Mouse (Mus musculus) liver (tissue): ENCODE results near the gene Epc2.
A peak's percentile ranks its signal among the peaks of the same experiment; 100 is the strongest.

Experiments used
- DNase-seq: peaks from one replicate; pipeline ENCODE4 v3.0.0-alpha.2; 2020; ENCODE audit warnings: mixed read lengths

The Epc2 gene

DNA sequence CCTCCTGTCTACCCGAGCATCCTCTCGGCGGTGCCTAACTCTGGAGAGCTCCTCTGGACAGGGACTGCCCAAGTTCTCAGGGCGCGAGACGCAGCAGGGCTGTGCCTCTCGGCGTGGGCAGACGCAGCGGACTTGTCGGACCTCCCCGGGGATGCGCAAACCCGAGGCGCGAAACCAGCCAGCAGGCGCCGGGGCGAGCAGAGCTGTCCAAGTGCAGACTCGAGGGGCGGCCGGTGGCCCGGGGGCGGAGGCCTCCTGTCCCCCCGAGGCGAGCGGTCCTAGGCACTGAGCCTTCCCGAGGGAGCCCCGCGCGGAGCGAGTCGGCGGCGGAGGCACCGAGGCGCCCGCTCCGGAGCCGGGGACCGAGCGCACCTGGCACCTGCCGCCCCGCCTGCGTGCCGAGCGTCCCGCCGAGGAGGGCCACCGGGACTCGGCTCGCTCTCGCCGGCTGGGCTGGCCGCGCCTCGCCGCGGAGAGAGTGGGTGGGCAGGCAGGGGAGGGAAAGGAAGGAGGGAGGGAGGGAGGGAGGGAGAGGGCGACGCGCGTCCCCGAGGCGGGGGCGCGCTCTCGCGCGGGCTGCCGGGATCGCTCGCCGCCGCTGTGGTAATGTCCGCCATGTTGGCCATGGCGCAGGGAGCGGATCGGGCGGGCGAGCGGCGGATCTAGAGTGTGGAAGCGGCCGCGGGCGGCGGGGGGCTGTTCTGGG is at the start of gene Epc2:
TSS of gene Epc2 (plus strand) at position 556 of the 706 bp plus-strand sequence.
- peak; percentile 90 for DNase-seq

DNA sequence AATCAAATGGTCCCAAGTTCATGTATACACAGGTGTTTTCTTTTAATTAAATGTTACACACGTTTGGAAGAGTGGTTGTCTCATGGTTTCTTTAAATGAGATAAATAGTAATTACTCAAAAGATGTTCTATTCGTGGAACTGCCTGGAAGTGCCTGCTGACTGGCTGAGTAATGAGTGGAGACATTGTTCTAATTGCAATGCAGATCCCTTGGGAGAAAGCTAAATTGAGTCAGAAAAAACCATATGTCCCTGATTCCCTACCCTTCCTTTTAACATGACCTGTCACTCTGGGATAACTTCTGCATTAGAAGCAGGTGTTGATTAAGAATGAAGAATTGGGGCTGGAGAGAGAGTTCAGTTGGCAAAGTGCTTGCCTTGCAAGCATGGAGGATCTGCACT is 45.3 kb upstream of the Epc2 start:
- DNase-seq, result no peak

DNA sequence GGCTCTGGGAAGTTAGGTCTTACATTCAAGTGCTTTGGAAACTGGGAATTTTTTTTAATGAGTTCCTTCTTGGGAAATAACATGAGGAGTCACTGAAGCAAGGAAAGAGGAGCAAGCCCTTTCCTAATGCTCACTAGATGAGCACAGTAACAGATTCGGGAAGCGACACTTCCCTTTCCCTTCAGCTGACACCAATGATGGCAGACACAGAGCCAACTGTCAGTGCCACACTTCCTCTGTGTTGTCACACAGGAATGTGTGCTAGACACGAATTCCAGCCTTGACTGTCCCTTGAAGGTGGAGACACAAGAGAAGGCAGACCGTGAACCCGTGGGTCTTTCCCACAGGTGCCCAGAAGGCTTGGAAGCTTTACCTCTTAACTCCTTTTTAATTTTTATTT is 39.6 kb upstream of the Epc2 start:
- no peak for DNase-seq

DNA sequence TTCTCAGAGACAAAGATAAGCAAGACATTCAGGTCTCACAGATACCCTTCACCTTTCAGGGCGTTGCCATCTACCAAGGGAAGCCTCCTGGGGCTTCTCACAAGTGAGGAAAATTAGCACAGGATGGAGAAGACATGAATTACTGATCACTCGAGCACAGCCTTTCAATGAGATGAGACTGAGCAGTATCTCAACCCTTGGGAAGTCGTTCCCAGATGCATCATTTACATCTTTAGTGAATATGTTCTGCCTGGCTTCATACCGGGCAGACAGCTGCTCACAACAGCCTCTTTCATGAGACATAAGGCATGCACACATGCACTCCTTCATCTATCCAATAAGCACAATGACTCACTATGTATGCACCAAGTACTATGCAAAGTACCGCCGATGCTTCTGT is 38.7 kb upstream of the Epc2 start:
- DNase-seq, result no peak

DNA sequence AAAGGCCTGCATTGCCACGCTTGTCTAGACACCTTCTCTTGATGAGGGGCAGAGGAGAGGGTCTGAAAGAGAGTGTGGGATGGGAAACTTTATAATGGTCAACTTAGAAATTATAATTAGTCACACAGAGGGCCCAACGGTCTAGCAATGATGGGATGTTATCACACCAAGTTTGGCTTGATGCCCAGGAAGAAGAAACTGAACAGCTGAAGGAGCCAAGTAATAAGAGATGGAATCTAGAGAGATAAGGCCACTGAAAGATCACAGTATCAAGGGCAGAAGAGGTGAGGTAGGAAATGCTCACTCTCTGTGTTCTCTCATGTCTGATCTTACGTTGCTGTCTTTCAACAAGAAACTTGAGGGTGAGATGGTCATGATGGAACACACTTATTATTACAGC is 35.4 kb upstream of the Epc2 start:
- DNase-seq, result no peak

DNA sequence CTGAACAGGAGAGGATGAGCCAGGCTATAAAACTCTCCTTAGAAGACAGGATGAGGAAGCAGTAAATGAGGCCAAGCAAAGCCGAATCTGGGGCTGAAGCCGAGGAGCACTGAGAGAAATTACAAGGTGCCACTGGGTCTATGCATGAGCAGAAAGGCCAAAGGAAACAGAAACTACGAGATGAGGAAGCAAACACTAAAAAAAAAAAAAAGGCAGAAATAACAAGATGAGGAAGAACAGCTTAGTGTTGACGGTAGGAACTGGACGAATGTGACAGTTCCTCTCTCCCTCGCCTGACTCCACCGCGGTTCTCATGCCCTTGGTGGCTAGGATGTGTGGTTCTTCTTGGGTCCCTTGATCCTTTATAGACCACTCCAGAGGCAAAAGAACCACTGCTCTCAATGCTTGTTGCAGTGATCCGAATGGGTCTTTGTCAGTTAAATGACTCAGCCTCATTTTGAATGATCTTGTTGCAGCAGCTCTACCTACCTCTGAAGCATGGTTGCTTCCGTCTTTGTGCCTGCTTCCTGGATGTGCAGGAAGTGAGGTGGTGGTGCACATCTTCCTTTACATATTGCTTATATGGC is 34.2 kb upstream of the Epc2 start:
- no peak for DNase-seq

DNA sequence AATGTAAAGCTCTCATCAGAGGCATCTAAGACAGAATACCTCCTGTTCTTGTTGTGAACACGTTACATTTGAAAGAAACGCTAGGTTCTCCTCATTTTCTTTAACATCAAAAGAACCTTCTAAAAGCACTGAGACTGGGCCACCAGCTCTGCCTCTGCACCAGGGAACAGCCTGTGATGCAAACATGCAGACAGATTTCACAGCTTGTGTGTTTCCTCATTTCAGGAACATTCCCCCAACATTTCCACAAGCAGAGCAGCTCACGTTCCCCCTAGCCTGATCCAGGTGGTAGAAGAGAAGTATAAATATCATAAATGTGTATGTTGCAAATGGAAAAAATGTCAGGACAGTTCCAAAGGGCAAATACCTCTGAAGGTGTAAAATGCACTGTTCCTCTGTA is 30.9 kb upstream of the Epc2 start:
- no peak for DNase-seq

DNA sequence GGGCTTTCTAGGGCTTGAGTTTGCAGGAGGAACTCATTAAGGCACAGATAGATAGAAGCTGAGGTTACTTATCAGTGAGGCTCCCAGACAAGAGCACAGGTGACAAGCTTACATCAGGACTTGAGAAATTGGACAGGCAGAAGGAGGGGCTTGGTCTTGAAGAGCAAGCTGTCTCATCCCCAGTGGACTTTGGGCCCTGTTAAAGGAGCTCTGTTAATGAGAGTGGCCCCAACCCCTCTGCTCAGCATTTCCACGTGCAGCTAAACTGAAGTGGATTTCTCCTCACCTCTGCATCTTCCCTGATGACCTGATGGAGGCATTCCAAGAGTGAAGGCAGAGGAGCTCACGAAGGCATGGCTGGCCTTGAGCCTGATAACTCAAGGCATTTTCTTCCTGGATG is 27.4 kb upstream of the Epc2 start:
- no peak for DNase-seq

DNA sequence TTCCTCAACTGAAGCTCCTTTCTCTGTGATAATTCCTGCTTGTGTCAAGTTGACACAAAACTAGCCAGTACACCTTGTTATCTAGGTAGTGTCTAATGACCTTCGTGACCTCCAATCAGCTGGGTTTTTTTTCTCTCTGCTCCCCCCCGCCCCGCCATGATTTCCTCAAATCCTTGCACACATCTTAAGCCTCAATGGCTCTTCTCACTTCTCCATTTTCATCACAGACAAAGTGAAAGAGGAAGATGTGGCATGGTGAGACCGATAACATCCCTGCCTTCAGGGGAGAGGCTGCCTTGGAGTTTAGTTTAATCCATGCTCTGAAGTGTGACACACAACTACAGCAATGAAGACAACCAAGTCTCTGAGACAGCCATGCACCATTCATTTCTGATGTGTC is 26.5 kb upstream of the Epc2 start:
- peak; percentile 5 for DNase-seq

DNA sequence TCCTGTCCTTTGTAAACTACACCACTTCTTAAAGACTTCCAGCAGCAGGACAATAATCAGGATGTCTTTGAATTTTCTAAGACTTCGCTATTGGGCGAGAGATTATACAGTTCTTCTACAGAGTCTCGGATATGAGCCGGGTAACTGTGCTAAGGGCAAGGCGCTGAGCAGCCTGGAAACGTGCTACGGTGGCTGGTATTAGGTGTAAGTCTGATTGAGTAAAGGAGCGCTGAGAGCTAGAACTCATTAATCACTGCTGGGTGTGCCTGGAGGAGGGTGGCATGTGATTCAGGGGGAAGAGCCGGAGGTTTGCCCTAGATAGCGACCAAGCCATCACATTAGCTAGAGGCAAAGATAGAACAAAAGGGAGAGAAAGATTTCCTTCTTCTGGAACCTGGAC is 25.1 kb upstream of the Epc2 start:
- no peak for DNase-seq

DNA sequence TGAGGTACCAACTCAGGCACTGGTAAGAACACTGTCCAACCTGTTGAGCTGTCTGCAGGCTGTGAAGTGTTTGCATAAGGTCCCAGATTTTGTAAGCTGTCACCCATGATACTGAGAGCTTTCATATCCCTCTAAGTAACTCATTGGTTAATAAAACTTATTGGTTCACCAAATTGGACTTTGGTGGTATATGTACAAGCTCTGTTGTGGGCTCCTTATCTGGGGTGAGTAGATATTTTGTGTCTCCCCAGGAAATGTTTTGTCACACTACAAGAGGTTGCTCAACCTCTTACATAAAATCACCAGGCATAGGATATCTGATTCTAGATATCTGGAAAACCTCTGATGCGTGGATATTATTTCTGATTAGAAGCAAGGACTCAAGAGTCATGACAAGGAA is 20.3 kb upstream of the Epc2 start:
- DNase-seq, result no peak

DNA sequence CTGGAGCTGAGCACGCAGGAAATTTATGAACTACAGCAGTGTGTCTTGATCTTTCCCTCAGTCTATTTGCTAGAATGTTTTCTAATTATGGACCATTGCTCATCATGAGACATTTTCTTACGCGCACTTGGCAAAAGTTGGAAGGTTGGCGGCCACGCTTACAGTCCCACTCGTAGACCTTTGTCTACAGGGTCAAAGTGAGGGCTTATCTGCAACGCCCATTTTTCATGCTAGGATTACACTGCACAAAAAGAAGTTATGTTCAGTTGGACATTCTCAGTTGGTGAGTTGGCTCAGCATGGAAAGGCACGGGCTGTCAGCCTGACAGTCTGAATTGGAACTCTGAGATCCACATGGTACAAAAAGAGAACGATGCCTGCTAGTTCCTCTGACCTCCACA is 18.1 kb upstream of the Epc2 start:
- no peak for DNase-seq

DNA sequence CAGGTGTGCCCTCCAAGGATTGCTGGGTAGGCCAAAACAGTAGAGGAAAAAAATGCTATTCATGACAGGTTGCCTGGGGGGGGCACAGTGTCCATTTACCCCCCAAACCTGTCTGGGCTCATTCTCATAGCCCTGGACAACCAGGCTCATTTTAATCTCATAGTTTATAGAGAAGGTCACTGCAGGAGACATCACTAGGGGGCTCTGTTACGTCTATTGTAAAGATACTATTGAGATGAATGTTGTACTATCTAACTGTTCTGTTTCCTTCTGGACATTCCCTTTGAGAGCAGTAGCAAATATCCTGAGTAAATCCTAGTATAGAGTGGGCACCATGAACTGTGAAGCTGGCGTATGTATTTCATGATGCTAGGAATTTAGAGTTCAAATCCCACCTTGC is 5.0 kb upstream of the Epc2 start:
- DNase-seq, result no peak

DNA sequence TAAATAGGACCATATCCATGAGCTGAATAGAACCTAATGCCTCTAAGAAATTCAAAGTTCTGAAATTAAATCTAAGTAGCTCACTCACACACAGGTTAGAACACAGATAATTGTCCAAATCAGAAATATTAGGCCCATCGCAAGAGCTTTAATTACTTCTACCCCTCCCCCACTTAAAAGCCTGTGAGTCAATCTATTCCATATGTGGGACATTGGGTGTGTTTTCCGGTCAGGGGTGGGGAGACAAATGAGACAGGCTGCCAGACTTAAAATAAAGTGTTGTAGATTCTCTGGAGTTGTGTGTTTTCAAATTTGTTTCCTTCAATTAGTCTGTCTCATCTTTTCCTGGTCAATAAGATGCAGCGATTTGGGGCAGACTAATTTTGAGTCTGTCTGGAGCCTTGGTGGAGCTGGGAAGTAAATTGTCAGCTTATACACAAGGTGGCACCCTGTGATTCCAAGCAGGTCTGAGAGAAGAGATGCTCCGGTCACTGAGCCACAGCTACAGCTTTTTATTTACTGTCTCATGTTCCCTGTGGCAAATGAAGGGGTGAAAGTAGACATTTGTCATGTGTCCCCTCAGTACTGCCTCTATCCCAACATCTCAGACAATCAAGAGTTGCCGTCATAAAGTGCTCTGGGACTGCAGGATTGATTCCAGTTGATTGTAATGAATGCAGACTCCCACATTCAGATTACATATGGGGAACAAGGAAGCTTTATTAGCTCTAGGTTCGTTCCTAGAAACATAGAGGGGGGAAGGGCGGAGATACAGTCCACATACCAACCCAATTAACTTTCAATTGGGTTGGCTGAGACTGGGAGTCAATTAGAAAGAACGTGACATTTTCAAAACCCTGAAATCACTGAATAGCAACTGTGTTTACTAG is 3.5 kb upstream of the Epc2 start:
- no peak for DNase-seq

DNA sequence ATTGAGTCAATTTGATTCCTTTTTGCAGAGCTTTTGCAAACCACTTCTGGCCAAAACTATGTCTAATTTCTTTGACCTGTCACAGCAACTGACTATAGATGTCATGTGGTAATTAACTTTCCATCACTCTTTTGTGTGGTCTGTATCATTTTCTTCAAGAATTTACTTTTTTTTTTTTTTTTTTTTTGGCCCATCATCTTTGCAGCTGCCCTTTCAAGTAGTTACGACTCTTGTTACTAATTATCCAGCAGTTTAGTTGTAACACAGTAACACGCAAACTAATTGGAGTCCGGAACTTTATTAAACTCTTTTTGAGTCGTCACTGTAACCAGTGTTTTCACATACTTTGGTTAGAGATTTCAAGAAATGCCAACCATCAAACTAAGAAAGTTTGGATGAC is 819 bp upstream of the Epc2 start:
- no peak for DNase-seq

DNA sequence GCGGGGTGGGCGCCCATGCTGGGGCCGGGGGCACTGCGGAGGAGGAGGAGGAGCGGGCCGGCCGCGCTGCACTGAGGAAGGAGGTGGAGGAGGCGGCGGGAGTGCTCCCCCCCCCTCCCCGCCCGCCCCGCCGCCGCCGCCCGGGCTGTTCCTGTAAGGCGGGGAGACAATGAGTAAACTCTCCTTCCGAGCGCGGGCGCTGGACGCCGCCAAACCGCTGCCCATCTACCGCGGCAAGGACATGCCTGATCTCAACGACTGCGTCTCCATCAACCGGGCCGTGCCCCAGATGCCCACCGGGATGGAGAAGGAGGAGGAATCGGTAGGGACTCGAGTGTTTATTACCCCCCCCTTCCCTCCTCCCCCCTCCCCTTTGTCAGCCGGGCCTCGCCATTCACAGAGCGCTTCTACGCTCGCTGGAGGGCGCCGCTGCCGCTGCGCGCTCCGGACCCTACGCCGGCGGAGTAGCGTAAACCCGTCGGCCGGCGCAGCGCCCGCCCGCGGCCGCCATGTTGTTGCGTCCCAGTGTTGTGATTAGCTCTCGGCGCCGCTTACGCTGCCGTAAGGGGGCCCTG is 438 bp downstream of the Epc2 start:
- peak; percentile 91 for DNase-seq

DNA sequence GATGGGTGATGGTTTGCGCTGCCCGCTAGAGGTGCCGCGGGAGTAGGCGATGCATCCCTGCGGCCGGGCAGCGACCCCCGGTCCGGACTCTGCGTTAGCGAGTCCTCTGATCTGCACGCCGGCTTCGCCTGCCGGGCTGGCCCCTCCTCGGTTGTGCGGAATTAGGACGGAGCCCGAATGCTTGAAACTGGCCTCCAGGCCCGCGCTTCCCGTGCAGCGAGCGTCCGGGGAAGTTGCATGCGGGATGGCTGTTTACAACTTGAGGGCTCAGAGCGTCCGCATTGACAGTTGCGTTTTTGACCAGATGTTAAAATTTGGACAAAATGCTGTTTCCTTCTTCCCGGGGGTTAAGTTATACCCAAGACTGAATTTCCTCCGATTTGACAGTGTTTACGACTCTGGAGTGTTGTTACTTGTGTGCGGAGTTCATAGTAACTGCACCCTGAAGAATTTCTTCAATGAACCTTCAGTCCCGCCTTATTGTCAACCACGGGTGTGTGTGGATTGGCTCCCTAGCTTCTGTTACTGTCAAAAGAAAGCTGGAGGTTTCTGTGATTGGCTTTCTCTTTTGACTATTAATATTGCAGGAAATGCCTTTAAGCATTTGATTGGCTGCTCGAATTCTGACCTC is 1.3 kb downstream of the Epc2 start:
- DNase-seq, result peak; percentile 71

DNA sequence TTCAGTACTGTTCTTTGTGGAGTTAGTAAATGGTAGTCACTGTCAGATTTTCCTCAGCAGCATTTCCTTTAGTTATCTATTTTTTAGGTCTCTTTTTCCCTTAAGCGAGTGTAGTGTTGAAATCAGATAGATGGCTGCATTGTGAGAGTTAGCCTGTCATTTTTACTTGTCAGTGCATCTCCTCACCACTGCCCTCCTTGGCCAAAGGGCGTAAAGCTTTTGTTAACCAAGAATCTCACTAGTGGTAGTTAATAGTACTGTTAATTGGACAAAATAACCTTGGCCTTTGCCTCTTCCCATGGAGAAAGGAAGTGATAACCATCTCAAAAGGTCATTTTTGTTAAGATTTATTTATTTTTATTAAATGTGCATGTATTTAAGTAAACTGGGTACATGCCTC is 6.5 kb downstream of the Epc2 start:
- DNase-seq, result no peak

DNA sequence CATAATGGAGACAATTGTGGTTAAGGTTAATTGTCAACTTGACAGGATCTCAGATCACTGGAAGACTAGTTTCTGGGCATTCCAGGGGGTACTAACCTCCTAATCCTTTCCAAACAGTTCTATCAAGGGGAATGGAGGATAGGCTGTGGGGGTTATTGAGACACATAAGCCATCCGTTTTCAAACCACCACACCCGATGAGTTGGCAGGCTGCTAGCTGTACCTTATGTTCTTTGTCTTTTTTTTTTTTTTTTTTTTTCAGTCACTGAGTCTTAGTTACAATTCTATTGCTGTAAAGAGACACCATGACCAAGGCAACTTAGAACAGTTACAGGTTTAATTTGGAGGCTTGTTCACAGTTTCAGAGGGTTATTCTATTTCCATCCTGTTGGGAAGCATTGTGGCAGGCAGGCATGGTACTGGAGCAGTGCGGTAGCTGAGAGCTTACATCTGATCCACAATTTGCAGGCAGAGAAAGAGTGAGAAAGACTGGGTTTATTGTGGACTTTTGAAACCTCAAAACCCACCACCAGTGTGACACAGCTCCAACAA is 14.5 kb downstream of the Epc2 start:
- no peak for DNase-seq

DNA sequence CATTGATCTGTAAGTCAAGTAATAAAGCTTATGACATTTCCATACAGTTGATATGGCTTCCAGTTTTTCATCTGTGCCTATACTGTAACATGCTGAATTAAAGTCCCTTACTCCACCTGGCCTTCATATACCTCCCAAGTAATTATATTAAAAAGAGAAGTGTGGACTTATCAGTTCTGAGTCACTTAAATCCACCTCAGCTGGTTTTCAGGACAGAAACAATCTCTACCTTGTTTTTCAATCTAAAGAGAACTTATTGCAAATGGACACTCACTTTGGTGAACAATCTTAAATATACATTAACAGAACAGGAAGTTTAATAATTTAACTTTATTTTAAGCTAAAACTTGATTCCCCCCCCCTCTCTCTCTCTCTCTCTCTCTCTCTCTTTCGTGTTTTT is 15.8 kb downstream of the Epc2 start:
- no peak for DNase-seq

DNA sequence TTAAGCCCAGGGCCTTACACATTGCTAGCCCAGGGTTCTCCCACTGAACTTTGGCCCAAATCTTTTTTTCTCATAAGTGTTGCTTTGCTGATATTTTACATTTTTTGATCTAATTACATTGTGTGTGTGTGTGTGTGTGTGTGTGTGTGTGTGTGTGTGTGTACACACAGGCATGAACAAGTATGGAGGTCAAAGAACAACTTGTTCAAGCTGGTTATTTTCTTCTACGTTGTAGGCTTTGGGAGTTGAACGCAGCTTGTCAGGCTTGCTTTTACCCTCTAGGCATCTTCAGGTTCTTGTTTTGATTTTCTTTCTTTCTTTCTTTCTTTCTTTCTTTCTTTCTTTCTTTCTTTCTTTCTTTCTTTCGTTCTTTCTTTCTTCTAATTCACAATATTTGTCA is 19.9 kb downstream of the Epc2 start:
- no peak for DNase-seq

DNA sequence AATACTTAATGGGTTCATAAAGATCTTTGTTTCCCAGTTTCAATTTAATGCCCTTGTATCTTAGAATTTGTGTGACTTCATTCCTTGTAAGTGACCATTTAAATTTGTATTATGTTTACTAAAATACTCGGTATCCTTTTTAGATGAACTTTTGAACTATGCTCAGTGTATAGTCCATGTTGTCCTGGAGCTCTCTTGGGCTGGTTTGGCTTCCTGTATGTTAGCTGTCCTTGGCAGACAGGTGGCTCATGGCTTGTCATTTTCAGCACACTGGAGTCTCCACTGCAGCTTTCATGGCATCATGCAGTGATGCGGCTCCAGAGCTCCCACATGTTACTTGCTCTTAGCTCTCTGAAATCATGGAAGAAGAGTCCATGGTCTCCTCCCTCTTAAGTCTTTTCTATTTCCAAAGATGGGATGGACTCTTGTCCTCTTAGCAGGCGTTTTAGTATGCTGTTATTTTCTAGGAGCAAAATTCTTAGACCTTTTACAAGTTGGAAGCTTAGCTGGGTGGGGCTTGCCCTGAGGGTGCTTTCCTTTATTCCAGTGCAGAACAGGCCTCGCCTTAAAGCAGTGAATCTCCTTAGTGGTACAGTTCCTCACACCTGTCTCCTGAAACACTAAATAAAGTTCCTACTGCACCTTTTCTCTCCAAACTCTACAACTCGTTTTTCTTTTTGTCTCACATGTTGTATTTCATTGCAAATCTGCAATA is 20.5 kb downstream of the Epc2 start:
- DNase-seq, result no peak
